Mouse (Mus musculus): ENCODE measurements around the gene Jade1. TPM values are rescaled to one million over a fixed set of nuclear protein-coding genes. Genes with fewer than 3 reads are reported as not detected.
A peak's percentile ranks its signal among the peaks of the same experiment; 100 is the strongest.

The Jade1 gene
- total RNA-seq, 1 experiment from 2014 or later, result 43.5 TPM

GRCm38 (mm10) chr3:41577240-41577639, 21.7 kb downstream of the Jade1 start:
- DNase-seq, result no peak

DNA sequence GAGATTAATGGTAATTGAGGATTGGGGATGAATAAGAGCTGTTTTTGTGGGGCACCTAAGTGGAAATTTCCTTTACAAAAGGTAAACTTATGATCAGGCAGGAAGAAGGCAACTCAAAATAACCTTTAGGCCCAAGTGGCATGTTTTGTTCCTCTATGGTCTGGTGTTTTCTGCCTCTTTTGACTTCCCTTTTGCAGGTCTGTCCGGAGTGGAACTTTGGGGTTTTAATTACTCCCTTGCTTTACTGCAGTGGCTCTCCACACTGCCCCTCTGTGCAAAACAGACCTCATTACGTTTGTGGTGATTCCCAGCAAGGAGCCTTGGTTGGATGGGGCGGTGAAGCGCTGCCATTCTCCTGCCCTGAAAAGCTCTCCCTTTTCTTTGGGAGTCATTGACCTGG, 24.3 kb downstream of the Jade1 start:
- no peak for DNase-seq

DNA sequence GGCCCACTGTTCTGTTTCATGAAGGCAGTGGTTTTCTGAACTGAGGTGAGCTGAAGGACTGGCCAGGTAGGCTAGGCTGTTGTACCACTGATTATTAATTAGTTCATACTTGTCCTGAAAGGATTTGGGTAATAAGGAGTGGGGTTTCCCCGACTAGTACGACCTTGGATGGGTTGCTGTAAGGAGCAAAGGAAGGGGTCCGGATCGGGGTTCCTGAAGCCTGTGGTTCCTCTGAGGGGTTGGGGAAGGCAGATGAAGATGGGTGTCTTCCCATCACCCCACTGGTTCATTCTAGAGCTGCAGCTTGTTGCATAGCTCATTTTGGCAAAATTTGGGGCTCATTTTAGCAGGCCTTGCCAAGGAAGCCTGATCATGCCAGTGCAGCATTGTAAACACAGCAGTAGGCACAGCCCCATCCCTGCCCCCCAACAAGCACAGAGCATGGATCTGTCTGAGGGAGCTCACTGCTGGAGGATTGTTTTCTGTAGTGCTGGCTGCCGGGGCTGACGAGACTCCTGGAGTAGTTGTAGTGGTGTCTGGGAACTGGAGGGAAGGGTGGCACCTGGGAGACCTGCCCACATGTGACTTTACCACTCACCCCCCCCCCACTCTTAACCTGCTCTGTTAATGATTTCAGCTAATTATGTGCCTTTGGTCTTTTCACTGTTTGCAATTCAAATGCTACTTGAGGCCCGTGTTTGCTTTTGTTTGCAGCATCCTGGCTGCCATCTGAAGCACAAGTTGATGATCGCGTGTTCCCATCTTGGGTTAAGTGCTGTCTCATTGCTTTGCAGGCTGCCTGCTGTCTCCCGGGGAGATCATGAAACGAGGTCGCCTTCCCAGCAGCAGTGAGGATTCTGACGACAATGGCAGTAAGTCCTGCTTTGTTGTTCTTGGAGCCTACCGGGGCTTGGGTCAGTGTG, 25.1 kb downstream of the Jade1 start:
- peak; percentile 12 for DNase-seq

DNA sequence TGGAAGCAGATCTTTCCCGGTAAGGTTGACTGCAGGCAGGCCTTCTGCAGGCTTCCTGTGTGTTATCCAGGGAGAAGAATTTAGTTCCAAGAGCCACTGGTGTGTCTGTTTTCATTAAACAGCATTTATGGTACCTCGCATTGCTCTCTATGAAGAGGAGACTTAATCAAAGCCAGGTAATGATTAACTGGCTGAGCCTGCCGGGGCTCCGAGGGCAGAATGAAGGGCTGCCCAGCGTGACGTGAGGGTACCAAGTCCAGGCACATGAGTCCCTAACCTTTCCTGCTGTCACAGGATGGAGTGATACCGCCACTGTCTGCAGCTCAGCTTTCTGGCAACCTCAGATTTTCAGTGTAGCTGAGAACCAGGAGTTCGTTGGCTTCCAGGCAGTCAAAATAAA, 25.9 kb downstream of the Jade1 start:
- no peak for DNase-seq

DNA sequence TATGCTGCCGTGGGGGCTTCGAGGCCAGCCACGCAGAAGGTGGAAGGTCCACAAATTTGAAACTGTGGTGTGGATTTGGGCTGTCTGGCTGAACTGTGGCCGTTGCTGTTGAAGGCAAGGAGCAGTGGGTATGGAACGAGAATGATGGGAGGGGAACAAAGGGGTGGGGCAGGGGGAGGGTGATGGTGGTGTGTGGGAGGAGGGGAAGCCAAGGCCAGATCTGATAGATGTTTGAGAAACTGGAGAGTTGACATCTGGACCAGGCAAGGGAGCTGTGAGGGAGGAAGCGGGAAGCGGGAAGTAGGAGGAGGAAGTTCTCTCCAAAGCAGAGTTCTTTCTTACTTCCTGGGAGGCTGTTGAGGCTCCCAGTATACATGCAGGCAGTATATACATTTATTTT, 26.7 kb downstream of the Jade1 start:
- no peak for DNase-seq

GRCm38 (mm10) chr3:41583092-41583491, 27.6 kb downstream of the Jade1 start:
- DNase-seq, result no peak

- peak; percentile 31 for DNase-seq
Measured at GRCm38 (mm10) chr3:41583621-41584020, 28.1 kb downstream of the Jade1 start.

DNA sequence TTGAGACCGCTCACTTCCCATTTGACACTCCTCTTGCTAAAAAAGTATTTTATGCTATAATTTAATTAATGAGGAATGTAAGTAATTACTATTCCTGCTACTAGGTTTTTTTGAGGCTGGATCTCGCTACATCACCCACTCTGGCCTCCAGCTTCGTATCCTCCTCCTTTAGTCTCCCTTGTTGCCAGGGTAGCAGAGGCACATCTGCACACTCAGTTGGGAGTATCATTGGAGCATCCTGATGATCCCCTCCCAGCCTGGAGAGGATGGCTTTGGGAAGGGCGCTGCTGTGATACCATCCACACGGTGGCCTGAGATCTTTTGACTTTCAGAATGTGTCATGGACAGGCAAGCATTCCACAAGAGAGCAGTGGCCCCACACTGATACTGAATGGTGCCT, 30.0 kb downstream of the Jade1 start:
- DNase-seq, result no peak

DNA sequence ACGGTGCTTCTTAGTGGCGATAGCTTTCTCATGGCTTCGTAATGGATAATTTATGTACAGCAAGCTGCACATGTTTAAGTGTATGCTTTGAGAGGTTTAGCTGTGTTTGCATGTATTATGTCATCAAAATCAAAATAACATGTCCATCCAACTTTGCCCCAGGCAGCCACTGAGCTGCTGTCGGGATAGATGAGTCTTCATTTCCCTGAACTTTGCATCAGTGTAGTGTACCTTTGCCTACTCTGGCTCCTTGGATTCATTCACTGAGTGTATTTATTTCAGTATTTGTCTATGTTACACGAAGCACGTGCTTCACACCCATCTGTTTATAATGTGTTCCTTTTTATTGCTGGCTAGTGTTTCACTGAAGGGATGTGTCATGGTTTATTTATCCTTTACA, 30.8 kb downstream of the Jade1 start:
- DNase-seq, result no peak

- DNase-seq, result peak; percentile 50
Measured at GRCm38 (mm10) chr3:41586917-41587316, 31.4 kb downstream of the Jade1 start.

DNA sequence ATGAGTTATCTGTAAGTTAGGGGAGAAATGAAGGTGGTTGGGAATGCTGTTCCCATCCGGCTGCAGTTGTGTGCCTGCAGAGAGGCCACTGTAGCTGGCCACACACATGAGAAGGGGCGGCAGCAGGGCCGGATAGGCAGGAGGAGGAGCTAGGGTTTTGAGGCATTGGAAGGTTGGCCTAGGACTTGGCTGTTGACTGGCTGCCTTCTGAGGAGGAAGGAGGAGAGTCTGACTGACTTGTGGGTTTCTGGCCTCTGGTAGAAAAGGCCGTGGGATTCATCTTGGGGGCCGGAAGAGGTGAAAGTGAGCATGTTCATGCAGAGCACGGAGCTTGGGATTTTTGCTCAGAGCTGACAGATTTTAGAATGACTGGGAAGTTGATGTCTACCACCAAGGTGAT, 32.1 kb downstream of the Jade1 start:
- DNase-seq, result peak; percentile 61

DNA sequence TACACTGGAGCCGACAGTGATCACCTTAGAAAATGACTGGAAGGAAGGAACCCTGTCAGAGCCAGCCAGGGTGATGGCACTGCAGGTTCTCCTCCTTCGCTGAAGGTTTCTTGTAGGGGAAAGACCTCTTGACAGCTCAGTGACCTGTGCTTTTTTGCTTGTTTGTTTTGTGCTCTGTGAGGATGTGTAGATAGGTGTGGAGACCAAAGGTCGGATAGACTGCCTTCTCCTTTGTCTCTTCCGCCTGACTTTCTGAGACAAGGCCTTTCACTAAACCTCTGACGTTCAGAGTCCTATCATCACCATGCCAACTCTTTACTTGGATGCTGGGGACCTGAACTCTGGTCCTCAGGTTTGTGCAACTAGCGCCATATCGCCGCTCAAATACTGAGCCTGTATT, 33.0 kb downstream of the Jade1 start:
- no peak for DNase-seq

DNA sequence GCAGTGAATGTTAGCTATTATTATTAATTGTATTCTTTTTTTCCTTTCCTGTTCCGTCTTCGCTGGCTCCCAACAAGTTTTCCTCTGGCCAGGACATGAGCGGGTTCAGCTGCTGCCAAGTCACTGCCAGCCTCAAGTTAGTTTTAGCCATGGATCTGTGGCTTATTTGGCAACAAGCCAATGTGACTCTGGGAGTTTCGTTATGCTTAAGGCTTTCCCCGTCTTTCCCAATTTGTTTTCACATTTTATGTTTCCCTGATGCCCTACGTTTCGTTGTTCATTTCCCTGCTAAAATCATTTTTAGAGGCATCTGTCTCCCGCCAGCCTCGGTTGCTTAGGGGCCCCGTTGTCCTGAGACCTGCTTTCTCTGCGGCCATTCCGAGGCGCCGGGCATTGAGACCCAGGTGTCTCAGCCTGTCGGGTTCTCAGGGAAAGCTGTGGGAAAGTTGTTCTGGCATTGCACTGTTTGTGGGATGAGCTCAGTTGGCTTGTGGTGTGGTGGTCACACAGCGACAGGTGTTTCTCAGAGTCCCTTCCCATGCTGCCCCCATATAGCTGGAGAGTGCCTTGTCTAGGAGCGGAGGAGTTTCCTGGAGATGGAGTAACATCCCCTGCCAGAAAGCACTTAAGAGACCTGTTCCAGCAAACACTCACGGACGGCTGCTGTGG, 33.8 kb downstream of the Jade1 start:
- peak; percentile 53 for DNase-seq

- DNase-seq, result no peak
Measured at GRCm38 (mm10) chr3:41589988-41590387, 34.5 kb downstream of the Jade1 start.

GRCm38 (mm10) chr3:41590695-41591559, 35.4 kb downstream of the Jade1 start:
- peak; percentile 52 for DNase-seq

GRCm38 (mm10) chr3:41591651-41592170, 36.2 kb downstream of the Jade1 start:
- DNase-seq, result peak; percentile 56

DNA sequence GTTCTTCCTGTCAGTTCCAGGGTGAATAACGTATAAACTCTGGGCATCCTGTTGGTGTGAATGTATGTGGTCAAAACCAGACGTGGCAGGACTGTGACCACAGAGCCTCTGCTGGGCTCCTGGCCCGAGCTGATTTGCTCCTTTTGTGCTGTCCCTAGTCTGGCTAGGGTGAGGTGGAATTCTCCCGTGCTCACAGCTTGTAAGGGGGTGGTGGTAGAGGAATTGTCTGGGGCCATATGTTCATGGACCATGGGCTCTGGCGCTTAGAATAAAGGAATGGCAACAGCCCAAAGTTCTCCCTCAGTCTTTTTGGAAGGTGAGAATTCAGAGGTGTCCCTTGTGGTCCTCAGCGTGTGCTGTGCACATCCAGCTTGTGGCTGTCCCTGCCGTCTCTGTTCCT, 37.3 kb downstream of the Jade1 start:
- DNase-seq, result no peak

GRCm38 (mm10) chr3:41594097-41594879, 38.8 kb downstream of the Jade1 start:
- DNase-seq, result no peak

GRCm38 (mm10) chr3:41595010-41595409, 39.5 kb downstream of the Jade1 start:
- DNase-seq, result no peak

DNA sequence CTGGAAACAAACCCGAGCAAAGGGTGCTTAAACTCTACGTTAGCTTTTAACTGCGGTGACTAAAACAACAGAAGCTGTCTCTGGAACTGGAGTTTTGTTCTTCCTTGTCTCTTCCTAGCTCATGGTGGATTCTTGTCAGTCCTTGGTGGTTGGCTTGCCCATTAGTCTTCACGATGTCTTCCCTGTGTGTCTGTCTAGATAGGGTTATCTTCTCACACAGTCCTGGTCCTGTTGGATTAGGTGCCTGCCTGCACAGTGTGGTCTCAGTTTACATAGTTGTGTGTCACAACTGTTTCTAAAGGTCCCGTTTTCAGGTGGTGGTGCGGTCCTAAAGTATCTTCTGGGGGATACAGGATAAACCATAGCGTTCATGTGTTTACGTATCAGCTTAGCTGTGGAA, 41.5 kb downstream of the Jade1 start:
- no peak for DNase-seq

- DNase-seq, result peak; percentile 70
Measured at GRCm38 (mm10) chr3:41598412-41598811, 42.9 kb downstream of the Jade1 start.

DNA sequence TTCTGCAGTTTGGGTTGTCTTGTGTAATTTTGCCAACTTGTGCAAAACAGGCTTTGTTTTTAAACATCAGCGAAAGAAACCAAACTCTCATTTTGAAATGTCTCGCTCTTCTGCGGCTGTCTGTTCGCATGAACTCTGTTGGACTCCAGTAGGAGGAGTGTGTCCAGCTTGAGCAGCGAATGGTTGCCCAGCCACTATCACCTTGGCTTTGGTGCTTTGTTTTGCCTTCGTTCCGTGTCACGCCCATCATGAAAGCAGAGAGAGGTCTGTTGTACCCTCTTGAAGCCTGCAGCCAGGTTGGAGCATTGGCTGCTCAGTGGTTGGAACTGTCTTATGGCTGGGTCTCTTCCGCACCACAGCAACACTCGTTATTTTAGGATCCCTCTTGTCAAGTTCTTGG, 43.7 kb downstream of the Jade1 start:
- no peak for DNase-seq

Data from adrenal gland, postnatal 14 days (tissue).